Mouse (Mus musculus) bone marrow macrophage, adult 2 months (primary cell): ENCODE results near the gene Olfr106-ps. TPM values are rescaled to one million over a fixed set of nuclear protein-coding genes. Genes with fewer than 3 reads are reported as not detected.

Experiments
- H3K27ac ChIP-seq: 2 replicates; pipeline ENCODE4 v1.5.1; 2012; ENCODE audit warnings: low read depth, low read length; ENCODE audit not compliant: insufficient read depth
- H3K4me1 ChIP-seq: 2 replicates; pipeline ENCODE4 v1.6.1; 2012; ENCODE audit warnings: low read length; ENCODE audit not compliant: control insufficient read depth, insufficient read depth
- H3K4me3 ChIP-seq: 2 replicates; pipeline ENCODE4 v1.5.1; 2012; ENCODE audit warnings: mild to moderate bottlenecking, low read length, moderate library complexity; ENCODE audit not compliant: insufficient read depth
- CTCF ChIP-seq: IDR thresholded peaks from 2 replicates; pipeline ENCODE4 v1.5.1; 2012; ENCODE audit warnings: low read depth, mild to moderate bottlenecking, low read length, moderate library complexity
- POLR2A ChIP-seq: IDR thresholded peaks from 2 replicates; pipeline ENCODE4 v1.6.1; 2012; ENCODE audit warnings: mild to moderate bottlenecking, low read depth, low read length, borderline replicate concordance
- polyA plus RNA-seq: library from polyadenylated mRNA; stranded (reverse); fragments of >200 nt; gene quantifications from 2 replicates; pipeline ENCODE4 v1.2.4, GENCODE M21; 2012; ENCODE audit not compliant: missing spikeins, insufficient read depth, insufficient read length

Gene Olfr106-ps
- not detected in 2 replicates for polyA plus RNA-seq

GRCm38 (mm10) chr17:37390093-37390492, at the start of gene Olfr106-ps:
Gene Olfr106-ps, plus strand, starts transcription at chr17:37390393.
- H3K27ac ChIP-seq = no peak within 1 kb of the TSS
- TF ChIP-seq POLR2A (no peak), CTCF (no peak)
- no peaks in the 10 kb centered on the region for H3K4me1 ChIP-seq
- H3K4me3 ChIP-seq = no peak within 1 kb of the TSS

- TF ChIP-seq POLR2A (no peak), CTCF (no peak)
- Histone ChIP-seq H3K4me1 (no peaks in the 10 kb centered on the region), H3K4me3 (no peak within 1 kb of the TSS), H3K27ac (no peak within 1 kb of the TSS)
Observed at GRCm38 (mm10) chr17:37359282-37359681, 30.9 kb upstream of the Olfr106-ps start, which contains the start of gene Olfr104-ps. Gene Olfr104-ps, plus strand, starts transcription at chr17:37359582.

DNA sequence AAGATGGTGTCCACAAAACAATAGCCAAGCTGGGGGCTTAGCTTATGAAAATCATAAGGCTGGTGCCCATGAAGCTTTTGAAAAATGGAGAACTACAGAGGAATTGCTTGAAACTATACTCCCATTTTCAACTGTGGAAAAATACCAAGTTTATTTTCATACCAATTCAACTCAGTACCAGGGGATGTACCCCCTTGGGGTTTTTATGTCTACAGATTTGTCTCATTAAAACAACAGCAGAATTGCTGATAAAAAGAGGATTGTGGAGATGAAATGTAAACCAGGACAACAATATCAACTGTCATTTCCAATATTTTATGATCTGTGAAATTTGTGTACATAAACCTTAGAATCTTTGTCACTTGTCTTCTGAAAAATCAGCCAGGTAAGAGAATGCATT, 11.5 kb upstream of the Olfr106-ps start, which contains the start of gene Olfr105-ps:
Gene Olfr105-ps, plus strand, starts transcription at position 301 of the 400 bp plus-strand sequence.
- TF ChIP-seq POLR2A (no peak), CTCF (no peak)
- no peak within 1 kb of the TSS for H3K27ac ChIP-seq
- H3K4me1 ChIP-seq = no peaks in the 10 kb centered on the region
- H3K4me3 ChIP-seq = no peak within 1 kb of the TSS

GRCm38 (mm10) chr17:37398926-37399325, 8.7 kb downstream of the Olfr106-ps start, which contains the start of gene Olfr107:
Gene Olfr107, plus strand, starts transcription at chr17:37399226.
- TF ChIP-seq POLR2A (no peak), CTCF (no peak)
- Histone ChIP-seq H3K4me1 (no peaks in the 10 kb centered on the region), H3K27ac (no peak within 1 kb of the TSS), H3K4me3 (no peak within 1 kb of the TSS)

DNA sequence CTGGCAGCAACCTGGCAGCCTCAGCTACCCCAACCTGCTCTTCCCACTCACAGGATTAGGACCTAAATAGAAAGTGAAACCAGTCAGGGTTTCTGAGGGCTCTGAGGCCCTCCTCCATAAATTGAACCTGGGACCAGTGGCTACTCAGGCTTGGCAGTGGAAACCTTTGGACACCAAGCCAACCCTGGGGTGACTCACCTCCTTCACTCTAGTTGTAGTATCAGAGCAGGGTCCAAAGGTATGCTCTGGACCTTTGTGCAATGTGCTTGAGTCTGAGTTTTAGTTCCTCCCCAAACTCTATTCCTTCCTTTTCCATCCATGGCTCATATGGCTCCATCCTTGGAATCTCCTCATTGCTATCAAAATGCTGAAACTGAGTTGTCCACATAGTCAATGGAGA, 23.2 kb downstream of the Olfr106-ps start:
- no peak for TF ChIP-seq CTCF
- TF ChIP-seq POLR2A = no peak
- Histone ChIP-seq H3K4me1 (0 out of 2 replicates have a peak, but pooled peaks cover 5% of the 10 kb centered on the region), H3K4me3 (no peak overlapping the region), H3K27ac (no peak overlapping the region)

DNA sequence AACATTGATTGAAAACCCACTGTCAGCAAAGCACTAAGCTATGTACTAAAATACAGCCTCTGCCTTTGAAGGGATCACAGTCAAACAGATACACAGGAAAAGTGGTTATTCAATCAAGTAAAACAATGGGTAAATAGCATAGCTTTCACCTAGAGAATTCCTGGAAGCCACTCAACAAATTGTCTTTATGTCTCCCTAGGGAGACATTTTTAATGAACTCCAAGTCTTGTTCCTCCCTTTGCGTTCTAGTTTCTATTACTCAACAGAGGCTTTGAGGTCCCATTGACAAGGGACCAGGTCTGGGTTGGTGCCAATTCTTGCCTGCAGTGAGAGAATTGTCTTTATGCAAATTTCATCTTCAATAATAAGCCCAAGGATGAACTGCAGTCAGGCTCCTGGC, 55.0 kb downstream of the Olfr106-ps start, which contains the start of gene Olfr108:
Gene Olfr108, plus strand, starts transcription at position 301 of the 400 bp plus-strand sequence.
- Histone ChIP-seq H3K27ac (no peak within 1 kb of the TSS), H3K4me1 (no peaks in the 10 kb centered on the region), H3K4me3 (no peak within 1 kb of the TSS)
- no peak for TF ChIP-seq POLR2A
- TF ChIP-seq CTCF = no peak

Other genes starting within 250 kb of the Olfr106-ps start
- not detected in 2 replicates for gene Olfr93, start 228.9 kb upstream of the Olfr106-ps start, polyA plus RNA-seq
- gene Ubd, start 196.5 kb upstream of the Olfr106-ps start, polyA plus RNA-seq = not detected in 2 replicates
- gene Olfr94, start 189.4 kb upstream of the Olfr106-ps start, polyA plus RNA-seq = not detected in 2 replicates
- gene Olfr95, start 177.3 kb upstream of the Olfr106-ps start, polyA plus RNA-seq = not detected in 2 replicates
- gene Olfr96, start 170.2 kb upstream of the Olfr106-ps start, polyA plus RNA-seq = not detected in 2 replicates
- gene Olfr97, start 153.1 kb upstream of the Olfr106-ps start, polyA plus RNA-seq = not detected in 2 replicates
- not detected in 2 replicates for gene Olfr98, start 126.6 kb upstream of the Olfr106-ps start, polyA plus RNA-seq
- 48.3 and 53.5 TPM in 2 replicates for gene H2-M3, start 120.2 kb upstream of the Olfr106-ps start, polyA plus RNA-seq
- not detected in 2 replicates for gene Olfr99, start 106.9 kb upstream of the Olfr106-ps start, polyA plus RNA-seq
- not detected in 2 replicates for gene Olfr101, start 86.1 kb upstream of the Olfr106-ps start, polyA plus RNA-seq
- not detected in 2 replicates for gene Olfr102, start 73.3 kb upstream of the Olfr106-ps start, polyA plus RNA-seq
- gene Olfr103, start 50.7 kb upstream of the Olfr106-ps start, polyA plus RNA-seq = not detected in 2 replicates
- gene Olfr104-ps, start 30.8 kb upstream of the Olfr106-ps start, polyA plus RNA-seq = not detected in 2 replicates
- not detected in 2 replicates for gene Olfr105-ps, start 11.4 kb upstream of the Olfr106-ps start, polyA plus RNA-seq
- not detected in 2 replicates for gene Olfr107, start 8.8 kb downstream of the Olfr106-ps start, polyA plus RNA-seq
- gene Olfr108, start 55.1 kb downstream of the Olfr106-ps start, polyA plus RNA-seq = not detected in 2 replicates
- gene Olfr109, start 68.5 kb downstream of the Olfr106-ps start, polyA plus RNA-seq = 0.35 TPM in 1 of 2 replicates, not detected in the other
- 1.1 TPM in 1 of 2 replicates, not detected in the other for gene H2-M2, start 93.2 kb downstream of the Olfr106-ps start, polyA plus RNA-seq
- gene Olfr110, start 102.1 kb downstream of the Olfr106-ps start, polyA plus RNA-seq = 0.75 and 1.3 TPM in 2 replicates
- 4.6 and 5.8 TPM in 2 replicates for gene Olfr111, start 117.6 kb downstream of the Olfr106-ps start, polyA plus RNA-seq
- gene Olfr112, start 179.1 kb downstream of the Olfr106-ps start, polyA plus RNA-seq = not detected in 2 replicates
- gene Olfr113, start 187.3 kb downstream of the Olfr106-ps start, polyA plus RNA-seq = not detected in 2 replicates
- gene Olfr114, start 202.3 kb downstream of the Olfr106-ps start, polyA plus RNA-seq = not detected in 2 replicates
- gene Olfr115, start 236.7 kb downstream of the Olfr106-ps start, polyA plus RNA-seq = not detected in 2 replicates
- gene Olfr116, start 236.8 kb downstream of the Olfr106-ps start, polyA plus RNA-seq = not detected in 2 replicates